Mouse (Mus musculus): ENCODE data around the gene D1Ertd622e.

GRCm38 (mm10) chr1:97562867-97563266 is 99.0 kb downstream of the D1Ertd622e start:
- TF ChIP-seq CTCF (IDR thresholded peaks at IDR 0.05; ENCODE audit: low read depth), result no peak
- no peak for TF ChIP-seq EP300 (optimal IDR thresholded peaks at IDR 0.05)
